ENCODE assay signal across 15 mouse cellular contexts in genomic region chr7:110729295-110729694, GRCm38 (mm10). TPM values are rescaled to one million over a fixed set of nuclear protein-coding genes. Genes with fewer than 3 reads are reported as not detected.
DNase-seq lines count a peak whose midpoint lies in the region; ATAC-seq and TF ChIP-seq lines count a peak whose summit lies in the region.
"Had no signal": no experiment of that assay in that cellular context is flagged by ENCODE, and none has a peak within 500 bp of the region (broad histone marks: within the 10 kb centered on the region; RNA-seq: fewer than 3 reads in every experiment).

No protein-coding gene starts in this region.

- TF ChIP-seq CTCF in thymus, adult 2 months (IDR thresholded peaks at IDR 0.05; ENCODE audit: borderline replicate concordance, control insufficient read depth, extremely low read depth, insufficient read depth, low read length, poor library complexity), result no peak

- H3K4me2 ChIP-seq in hindbrain, embryonic 12.5 days (replicated peaks), result no peak overlapping the region
- H3K4me2 ChIP-seq in hindbrain, embryonic 15.5 days, result no peak overlapping the region
- H3K4me2 ChIP-seq: embryonic facial prominence, embryonic 12.5 days; limb, embryonic 12.5 days; liver, embryonic 12.5 days had no signal

- no peak overlapping the region for H3K9ac ChIP-seq in hindbrain, embryonic 12.5 days
- no peak overlapping the region for H3K9ac ChIP-seq in hindbrain, embryonic 15.5 days
- H3K9ac ChIP-seq: embryonic facial prominence, embryonic 12.5 days; limb, embryonic 12.5 days; liver, embryonic 12.5 days had no signal

- peaks cover 30% of the 10 kb centered on the region for H3K4me1 ChIP-seq in hindbrain, embryonic 10.5 days (replicated peaks)
- peaks cover 14% of the 10 kb centered on the region for H3K4me1 ChIP-seq in hindbrain, embryonic 12.5 days
- H3K4me1 ChIP-seq in hindbrain, embryonic 15.5 days (replicated peaks), result peaks cover 12% of the 10 kb centered on the region; the same call in 1 of the 2 replicates
- H3K4me1 ChIP-seq in thymus, adult 2 months (replicated peaks; ENCODE audit: control insufficient read depth, insufficient read depth, low read length), result no peaks in the 10 kb centered on the region
- H3K4me1 ChIP-seq: liver, embryonic 12.5 days had no signal

- ATAC-seq in hindbrain, embryonic 12.5 days (ENCODE audit: low FRiP score), result no peak
- ATAC-seq in hindbrain, embryonic 15.5 days (ENCODE audit: low FRiP score, low read depth), result 0 out of 2 replicates have a peak, but pooled peaks have one; percentile 58
- ATAC-seq: liver, embryonic 12.5 days had no signal

- peak overlapping the region; percentile 1; the same call in 1 of the 2 replicates for H3K27ac ChIP-seq in hindbrain, embryonic 10.5 days
- no peak overlapping the region for H3K27ac ChIP-seq in hindbrain, embryonic 12.5 days
- H3K27ac ChIP-seq in hindbrain, embryonic 15.5 days (replicated peaks), result peak overlapping the region; percentile 50
- no peak overlapping the region for H3K27ac ChIP-seq in thymus, adult 2 months (ENCODE audit: control insufficient read depth, insufficient read depth, low read length)
- H3K27ac ChIP-seq: embryonic facial prominence, embryonic 12.5 days; limb, embryonic 12.5 days; liver, embryonic 12.5 days had no signal

- TF ChIP-seq POLR2A in thymus, adult 2 months (IDR thresholded peaks at IDR 0.05; ENCODE audit: control insufficient read depth, extremely low read depth, insufficient read depth, low read length, poor library complexity), result no peak

- H3K9me3 ChIP-seq in hindbrain, embryonic 10.5 days, result no peaks in the 10 kb centered on the region
- no peaks in the 10 kb centered on the region for H3K9me3 ChIP-seq in hindbrain, embryonic 12.5 days (replicated peaks)
- no peaks in the 10 kb centered on the region for H3K9me3 ChIP-seq in hindbrain, embryonic 15.5 days
- H3K9me3 ChIP-seq: embryonic facial prominence, embryonic 12.5 days; G1E; limb, embryonic 12.5 days; liver, embryonic 12.5 days had no signal

- no peak for DNase-seq in hindbrain, embryonic 10.5 days (ENCODE audit: low spot score)
- DNase-seq in spleen, postnatal 36 days (ENCODE audit: low spot score in 2 of 2), result peak; percentile 33 to 43
- DNase-seq in spleen, adult 12 weeks (ENCODE audit: low spot score), result no peak
- peak; percentile 49 for DNase-seq in splenic B cell, adult 2 months (ENCODE audit: low read depth, low spot score)
- DNase-seq in thymus, adult 2 months, result no peak
- DNase-seq in left cerebral cortex, adult 11 months (ENCODE audit: low spot score), result no peak
- DNase-seq: cerebellum, adult 11 months; lung, adult 2 months had no signal

- no peaks in the 10 kb centered on the region for H3K36me3 ChIP-seq in hindbrain, embryonic 10.5 days
- no peaks in the 10 kb centered on the region for H3K36me3 ChIP-seq in hindbrain, embryonic 12.5 days
- no peaks in the 10 kb centered on the region for H3K36me3 ChIP-seq in hindbrain, embryonic 15.5 days
- H3K36me3 ChIP-seq in splenic B cell, adult 2 months (ENCODE audit: control insufficient read depth, insufficient read depth, low read length, poor library complexity, severe bottlenecking), result no peaks in the 10 kb centered on the region
- H3K36me3 ChIP-seq in thymus, adult 2 months (ENCODE audit: control insufficient read depth, insufficient read depth, low read length), result no peaks in the 10 kb centered on the region
- H3K36me3 ChIP-seq: embryonic facial prominence, embryonic 12.5 days; G1E; limb, embryonic 12.5 days; liver, embryonic 12.5 days had no signal

- no peak overlapping the region for H3K4me3 ChIP-seq in hindbrain, embryonic 10.5 days
- no peak overlapping the region for H3K4me3 ChIP-seq in hindbrain, embryonic 12.5 days
- H3K4me3 ChIP-seq in hindbrain, embryonic 15.5 days, result no peak overlapping the region
- H3K4me3 ChIP-seq in thymus, adult 2 months (ENCODE audit: control insufficient read depth, insufficient read depth, low read length), result no peak overlapping the region
- H3K4me3 ChIP-seq: embryonic facial prominence, embryonic 12.5 days; erythroblast, embryonic 14.5 days; limb, embryonic 12.5 days; liver, embryonic 12.5 days had no signal

- 46% methylated on average over 6 of the region's 6 CpGs for WGBS in hindbrain, embryonic 10.5 days
- whole genome bisulfite sequencing in hindbrain, embryonic 12.5 days, result 40% methylated on average over 6 of the region's 6 CpGs
- WGBS in hindbrain, embryonic 15.5 days, result 35% methylated on average over 6 of the region's 6 CpGs
- WGBS in thymus, adult 2 months, result 88% methylated on average over 6 of the region's 6 CpGs

- H3K27me3 ChIP-seq in hindbrain, embryonic 10.5 days (ENCODE audit: insufficient read depth, poor library complexity, severe bottlenecking), result no peaks in the 10 kb centered on the region
- H3K27me3 ChIP-seq in hindbrain, embryonic 12.5 days, result no peaks in the 10 kb centered on the region
- H3K27me3 ChIP-seq in hindbrain, embryonic 15.5 days, result no peaks in the 10 kb centered on the region
- H3K27me3 ChIP-seq in splenic B cell, adult 2 months (ENCODE audit: control insufficient read depth, insufficient read depth, low read length, poor library complexity, severe bottlenecking), result no peaks in the 10 kb centered on the region
- H3K27me3 ChIP-seq in thymus, adult 2 months (ENCODE audit: control insufficient read depth, insufficient read depth, low read length), result no peaks in the 10 kb centered on the region
- H3K27me3 ChIP-seq: embryonic facial prominence, embryonic 12.5 days; limb, embryonic 12.5 days had no signal

RNA-seq across cellular contexts. Expression of gene Ampd3, which starts 38.7 kb away (rescaled TPM):
- 1.7 and 1.9 TPM in 2 replicates for polyA plus RNA-seq in hindbrain, embryonic 10.5 days (2016; fragmentation: Nextera tagmentation; extraction: Ambion mirVana)
- polyA plus RNA-seq in hindbrain, embryonic 12.5 days (2016; fragmentation: Nextera tagmentation; extraction: Ambion mirVana), result 4.0 TPM in 2 replicates
- 11.9 TPM in 2 replicates for polyA plus RNA-seq in hindbrain, embryonic 15.5 days (2015; fragmentation: Nextera tagmentation; extraction: Ambion mirVana)
- polyA plus RNA-seq in thymus, adult 2 months (2012; rRNA removed), result 6.8 and 9.8 TPM in 2 replicates

Comparison
In these comparisons a context has a peak if more than half of its experiments do, and no peak if none do; other contexts are left out.
1. DNase-seq: peak in spleen, postnatal 36 days (2 of 2) and splenic B cell, adult 2 months (single experiment); none in hindbrain, embryonic 10.5 days (single experiment), spleen, adult 12 weeks (single experiment), thymus, adult 2 months (single experiment) and left cerebral cortex, adult 11 months (single experiment).
2. H3K27ac ChIP-seq: peak in hindbrain, embryonic 10.5 days (single experiment) and hindbrain, embryonic 15.5 days (single experiment); none in hindbrain, embryonic 12.5 days (single experiment) and thymus, adult 2 months (single experiment).